Mouse (Mus musculus): ENCODE measurements around the gene Spx. TPM values are rescaled to one million over a fixed set of nuclear protein-coding genes. Genes with fewer than 3 reads are reported as not detected.
A peak's percentile ranks its signal among the peaks of the same experiment; 100 is the strongest.

The Spx gene
- not detected in 2 replicates for total RNA-seq (2015)
- total RNA-seq (2017), result 0.26 TPM in 1 of 2 replicates, not detected in the other

GRCm38 (mm10) chr6:142412906-142413491 is at the start of gene Spx:
Gene Spx (plus strand): TSS chr6:142413441.
- no peak for ATAC-seq (ENCODE audit: poor library complexity, severe bottlenecking)

- ATAC-seq (ENCODE audit: poor library complexity, severe bottlenecking), result no peak
These were observed 47.3 kb upstream of the Spx start for GRCm38 (mm10) chr6:142365742-142366472.

- no peak for ATAC-seq (ENCODE audit: poor library complexity, severe bottlenecking)
These were observed 46.7 kb upstream of the Spx start for GRCm38 (mm10) chr6:142366473-142367018.

DNA sequence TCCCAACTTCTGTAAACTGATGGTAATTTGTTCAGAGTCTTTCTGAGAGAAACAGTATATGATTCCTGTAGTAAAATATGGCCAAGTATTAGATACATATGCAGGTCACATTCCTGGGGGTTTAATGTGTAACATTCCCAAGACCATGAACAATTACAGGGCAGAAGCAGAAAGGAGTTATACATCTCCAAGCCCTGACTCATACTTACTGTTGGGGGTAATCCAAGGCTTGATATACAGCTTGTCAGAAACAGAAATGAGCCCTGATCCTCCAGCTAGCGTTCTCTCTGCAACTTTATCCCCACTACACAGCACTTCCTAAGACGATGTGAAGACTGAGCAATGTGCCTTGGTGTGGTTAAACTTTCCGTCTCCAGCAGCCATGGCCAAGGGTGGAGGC is 45.7 kb upstream of the Spx start:
- no peak for ATAC-seq (ENCODE audit: poor library complexity, severe bottlenecking)

DNA sequence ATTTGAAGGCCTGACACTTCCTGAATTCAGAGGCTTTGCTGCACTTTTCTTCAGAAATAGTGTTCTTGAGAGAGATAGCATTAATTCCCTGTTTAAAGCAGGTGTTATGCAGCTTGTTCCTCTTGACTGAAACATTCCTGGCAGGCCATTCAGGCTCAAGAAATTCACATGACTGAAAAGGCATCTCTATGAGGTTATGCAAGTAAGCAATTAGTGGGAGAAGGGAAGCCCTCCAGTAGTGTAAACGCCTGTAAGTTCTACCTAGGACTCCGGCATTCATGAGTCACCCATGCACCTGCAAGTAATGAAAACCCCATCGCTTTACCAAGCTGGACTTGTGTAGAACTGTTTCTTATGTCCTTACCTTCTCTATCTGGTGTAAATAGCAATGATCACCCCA is 43.7 kb upstream of the Spx start:
- ATAC-seq (ENCODE audit: poor library complexity, severe bottlenecking), result no peak

DNA sequence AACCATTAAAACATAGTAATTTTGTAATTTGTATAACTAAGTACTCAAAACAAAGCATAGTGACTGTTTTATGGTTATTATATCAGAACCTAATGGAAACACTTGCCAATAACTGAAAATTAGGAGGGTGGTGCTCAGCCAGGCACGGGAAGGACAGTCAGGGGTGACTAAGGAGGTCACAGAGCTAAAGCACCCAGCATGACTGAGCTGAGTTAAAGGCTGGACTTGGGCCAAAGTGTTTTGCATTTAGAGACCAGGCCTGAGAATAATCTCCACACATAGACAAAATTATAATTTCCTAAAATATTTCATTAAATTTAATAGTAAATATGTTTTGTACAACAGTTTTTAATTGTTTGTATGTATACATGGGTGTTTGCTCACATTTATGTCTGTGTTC is 36.2 kb upstream of the Spx start:
- no peak for ATAC-seq (ENCODE audit: poor library complexity, severe bottlenecking)

DNA sequence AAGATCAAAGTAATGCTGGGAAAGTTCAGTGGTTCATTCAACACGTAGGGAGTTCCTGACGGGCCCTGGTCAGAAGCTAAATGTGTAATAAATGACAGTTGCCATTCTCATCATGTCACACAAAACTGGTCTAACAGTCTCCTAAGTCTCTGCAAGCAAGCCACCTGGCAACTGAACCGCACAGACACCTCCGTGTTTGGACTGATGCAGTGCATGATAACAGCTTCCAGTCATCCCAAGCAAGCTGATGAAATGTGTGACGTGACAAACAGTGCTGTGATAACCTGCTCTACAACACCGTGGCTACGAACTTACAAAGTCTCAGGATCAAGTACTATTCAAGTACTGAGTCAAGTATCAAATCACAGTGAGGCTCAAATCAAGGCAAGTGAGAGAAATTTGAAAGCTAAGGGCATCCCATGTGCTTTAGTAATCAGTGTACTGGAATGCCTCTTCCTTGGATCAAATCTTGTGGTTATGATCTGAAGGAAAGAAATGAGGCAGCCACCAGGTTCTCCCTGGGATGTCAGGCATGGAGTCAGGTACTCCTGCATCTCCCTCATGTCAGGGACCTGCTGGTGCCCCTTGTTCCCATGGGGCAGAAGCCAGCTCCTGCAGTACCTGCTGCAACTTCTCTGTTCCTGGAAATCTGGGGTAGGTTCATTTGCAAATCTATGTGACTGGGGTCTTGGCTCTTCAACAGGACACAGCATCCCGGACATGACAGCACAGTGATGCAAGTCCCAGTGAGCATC is 34.5 kb upstream of the Spx start:
- ATAC-seq (ENCODE audit: poor library complexity, severe bottlenecking), result no peak

GRCm38 (mm10) chr6:142379961-142380360 is 33.3 kb upstream of the Spx start:
- ATAC-seq (ENCODE audit: poor library complexity, severe bottlenecking), result no peak

DNA sequence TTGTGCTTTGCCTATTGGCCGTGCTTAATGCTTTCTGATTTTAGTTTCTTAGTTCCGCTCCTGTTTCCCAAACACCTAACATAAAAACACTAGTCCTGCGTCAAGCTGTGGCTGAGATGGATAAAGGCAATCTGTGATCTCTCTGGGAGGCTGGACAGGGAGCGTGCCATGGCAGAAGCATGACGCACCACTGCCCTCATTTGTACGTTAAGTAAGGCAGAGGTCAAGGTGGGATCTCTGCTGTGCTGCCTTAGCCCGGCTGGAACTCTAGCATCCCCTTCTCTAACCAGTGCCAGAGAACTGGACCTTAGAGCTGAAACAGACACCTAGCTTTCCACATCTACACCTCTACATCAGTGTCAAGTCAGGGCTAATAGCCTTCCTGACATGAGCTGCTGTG is 31.6 kb upstream of the Spx start:
- no peak for ATAC-seq (ENCODE audit: poor library complexity, severe bottlenecking)

- ATAC-seq (ENCODE audit: poor library complexity, severe bottlenecking), result no peak
These were observed 28.7 kb upstream of the Spx start for GRCm38 (mm10) chr6:142384521-142384920.

- 0 out of 2 replicates have a peak, but pooled peaks have one; percentile 2 for ATAC-seq (ENCODE audit: poor library complexity, severe bottlenecking)
These were observed 26.8 kb upstream of the Spx start for GRCm38 (mm10) chr6:142386285-142387010.

DNA sequence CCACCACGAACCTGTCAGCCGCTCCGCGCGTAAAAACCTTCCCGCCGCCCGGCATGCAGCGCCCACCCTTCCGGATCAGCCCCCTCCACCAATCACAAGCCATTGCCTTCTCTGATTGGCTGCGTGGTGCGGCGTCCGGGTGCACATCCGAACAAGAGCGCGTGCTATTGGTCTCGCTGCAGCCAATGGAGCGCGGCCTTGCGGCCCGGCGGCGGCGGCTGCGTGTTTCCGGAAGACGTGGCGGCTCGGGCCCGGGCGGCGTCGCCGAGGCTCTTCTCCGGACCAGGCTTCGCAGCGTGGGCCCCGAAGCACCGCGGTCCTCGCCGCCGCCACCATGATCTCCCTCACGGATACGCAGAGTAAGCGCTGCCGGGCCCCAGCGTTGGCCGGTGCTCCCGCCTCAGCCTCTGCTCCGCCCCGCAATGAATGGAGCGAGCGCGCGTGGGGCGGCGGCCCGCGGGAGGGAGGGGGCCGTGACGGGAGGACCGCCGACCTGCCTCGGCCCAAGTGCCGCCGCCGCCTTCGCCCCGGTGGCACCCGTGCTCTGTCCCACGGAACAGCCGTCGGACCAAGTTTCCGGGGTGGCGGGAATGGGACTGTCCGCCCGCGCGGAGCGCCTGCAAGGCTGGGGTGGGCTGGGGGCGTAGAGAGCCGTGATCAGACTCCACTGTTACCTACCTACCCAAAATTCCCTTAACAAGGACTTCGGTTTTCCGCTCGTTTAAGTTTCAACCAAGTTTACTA is 26.1 kb upstream of the Spx start, which contains the start of the genes Recql and Golt1b:
Gene Recql, minus strand, starts transcription at position 77 of the 744 bp plus-strand sequence.
Gene Golt1b, plus strand, starts transcription at position 211 of the 744 bp plus-strand sequence.
- ATAC-seq (ENCODE audit: poor library complexity, severe bottlenecking), result peak; percentile 93

DNA sequence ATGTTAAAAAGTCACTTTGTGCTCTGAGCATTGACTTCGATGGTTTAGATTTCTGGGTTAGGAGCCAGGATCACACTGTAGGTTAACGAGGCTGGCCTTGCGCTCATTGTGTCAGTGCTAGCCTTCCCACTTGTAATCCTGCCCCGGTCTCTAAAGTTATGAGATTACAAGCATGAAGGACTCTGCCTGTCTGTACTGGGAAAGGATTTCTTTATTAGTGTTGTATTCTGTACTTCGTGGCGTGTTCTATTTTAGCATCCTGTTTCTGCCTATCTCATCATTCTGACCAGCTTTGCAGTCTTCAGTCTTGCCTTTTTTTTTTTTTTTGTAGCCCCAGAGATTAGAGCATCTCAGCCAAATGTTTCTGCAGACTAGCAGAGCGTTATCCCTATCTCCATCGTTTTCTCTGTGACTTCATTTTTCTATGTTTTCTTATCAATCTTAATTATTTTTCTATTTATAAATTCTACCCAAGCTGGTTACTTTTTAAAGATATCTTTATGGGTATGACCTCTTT is 25.4 kb upstream of the Spx start:
- no peak for ATAC-seq (ENCODE audit: poor library complexity, severe bottlenecking)

DNA sequence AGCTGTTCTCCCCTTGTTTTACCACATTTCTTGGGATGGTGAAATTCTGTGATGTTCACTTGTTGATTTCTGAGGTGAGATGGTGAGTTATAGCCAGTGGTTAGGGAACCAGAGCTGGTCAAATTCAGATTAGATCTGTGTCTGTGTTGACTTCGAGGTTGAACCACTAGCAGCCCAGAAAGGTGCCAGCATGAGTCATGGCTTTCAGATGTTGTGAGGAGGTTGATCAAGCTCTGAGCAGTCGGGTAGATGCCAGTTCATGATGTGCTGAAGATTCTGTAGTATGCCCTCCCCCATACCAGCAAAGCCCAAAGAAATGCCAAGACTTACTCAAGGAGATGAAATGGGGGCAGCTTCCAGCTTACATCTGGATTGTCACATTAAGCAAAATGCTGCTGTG is 24.1 kb upstream of the Spx start:
- no peak for ATAC-seq (ENCODE audit: poor library complexity, severe bottlenecking)

DNA sequence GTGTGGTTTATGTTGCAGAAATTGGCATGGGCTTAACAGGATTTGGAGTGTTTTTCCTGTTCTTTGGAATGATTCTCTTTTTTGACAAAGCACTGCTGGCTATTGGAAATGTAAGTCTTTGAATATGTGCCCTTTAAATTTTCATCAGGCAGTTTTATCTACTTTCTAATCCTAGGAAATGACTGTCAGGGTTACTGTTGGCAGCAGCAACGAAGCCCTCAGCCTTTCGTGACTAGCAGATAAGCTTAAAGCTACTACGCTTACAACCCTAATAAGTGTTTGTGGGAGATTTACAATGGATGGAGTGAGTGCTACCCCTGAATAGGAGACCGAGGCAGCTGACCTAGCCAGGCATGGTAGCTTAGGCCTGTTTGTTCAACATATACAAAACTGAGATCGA is 20.9 kb upstream of the Spx start:
- no peak for ATAC-seq (ENCODE audit: poor library complexity, severe bottlenecking)

DNA sequence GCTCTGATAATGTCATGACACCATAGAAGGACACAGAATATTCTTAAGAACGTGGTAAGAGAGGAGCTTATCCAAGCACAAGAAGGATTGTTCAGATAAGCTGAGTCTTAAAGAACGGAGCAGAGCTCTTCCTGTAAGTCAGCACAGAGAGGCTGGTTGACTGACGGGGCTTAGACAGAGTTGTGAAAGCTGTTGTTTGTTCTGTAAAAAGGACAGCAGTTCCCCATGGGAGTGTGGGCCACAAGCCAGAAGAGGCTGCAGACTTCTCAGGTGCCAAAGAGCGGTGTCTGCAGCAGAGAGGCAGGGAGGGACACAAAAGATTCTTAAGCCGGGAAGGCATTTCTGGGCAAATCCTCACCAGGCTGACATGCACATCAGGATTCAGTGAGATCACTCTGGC is 18.6 kb upstream of the Spx start:
- no peak for ATAC-seq (ENCODE audit: poor library complexity, severe bottlenecking)

GRCm38 (mm10) chr6:142395756-142396155 is 17.5 kb upstream of the Spx start:
- no peak for ATAC-seq (ENCODE audit: poor library complexity, severe bottlenecking)

- ATAC-seq (ENCODE audit: poor library complexity, severe bottlenecking), result no peak
These were observed 2.1 kb upstream of the Spx start for GRCm38 (mm10) chr6:142411140-142411539.

DNA sequence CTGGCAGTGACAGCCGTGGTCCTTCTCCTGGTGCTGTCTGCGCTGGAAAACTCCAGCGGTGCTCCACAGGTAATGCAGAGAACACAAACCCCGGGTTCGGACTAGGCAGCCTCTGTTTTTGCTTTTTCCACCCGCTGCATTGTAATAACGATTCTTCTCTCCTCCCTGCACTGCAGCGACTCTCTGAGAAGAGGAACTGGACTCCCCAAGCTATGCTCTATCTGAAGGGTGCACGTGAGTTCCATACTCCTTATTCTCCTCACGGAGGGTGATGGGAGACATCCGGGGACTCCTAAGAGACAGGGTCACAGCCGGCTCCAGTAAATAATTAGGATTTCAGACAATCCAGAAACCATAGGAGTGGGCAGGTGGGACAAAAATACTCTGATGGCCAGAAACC is 604 bp downstream of the Spx start:
- no peak for ATAC-seq (ENCODE audit: poor library complexity, severe bottlenecking)

GRCm38 (mm10) chr6:142414597-142414996 is 1.4 kb downstream of the Spx start:
- ATAC-seq (ENCODE audit: poor library complexity, severe bottlenecking), result no peak

Data from megakaryocyte, adult 5-6 weeks (primary cell).